Mouse (Mus musculus) lung, embryonic 15.5 days (tissue): ENCODE measurements at regions not wholly inside any gene's neighbourhood (a gene's known extent, or its start where the extent isn't known, plus 50 kb on each side); places are given as distances from the start of the nearest gene placed in this dataset.

ENCODE experiments used
- ATAC-seq: fragments of 200-750 bp; cut with Nextera tagmentation; 2 replicates; pipeline ENCODE4 v1.8.0; 2017; ENCODE audit warnings: moderate number of reproducible peaks, borderline replicate concordance; ENCODE audit not compliant: low FRiP score, low TSS enrichment; ENCODE audit errors: extremely low read depth
- H3K27ac ChIP-seq: fragments of 300-500 bp; sonication (generic); 2 replicates; pipeline ENCODE4 v1.5.1; 2015; ENCODE audit warnings: moderate library complexity, mild to moderate bottlenecking, inconsistent platforms
- H3K27me3 ChIP-seq: fragments of 300-500 bp; sonication (generic); 2 replicates; pipeline ENCODE4 v1.6.1; 2015; ENCODE audit warnings: inconsistent platforms
- H3K36me3 ChIP-seq: fragments of 300-500 bp; sonication (generic); 2 replicates; pipeline ENCODE4 v1.6.1; 2015; ENCODE audit warnings: inconsistent platforms
- H3K4me1 ChIP-seq: fragments of 300-500 bp; sonication (generic); 2 replicates; pipeline ENCODE4 v1.6.1; 2015; ENCODE audit warnings: inconsistent platforms
- H3K4me2 ChIP-seq: fragments of 300-500 bp; sonication (generic); 2 replicates; pipeline ENCODE4 v1.6.1; 2015; ENCODE audit warnings: inconsistent platforms, mild to moderate bottlenecking, moderate library complexity
- H3K4me3 ChIP-seq: fragments of 300-500 bp; sonication (generic); 2 replicates; pipeline ENCODE4 v1.5.1; 2015; ENCODE audit warnings: mild to moderate bottlenecking, inconsistent platforms
- H3K9ac ChIP-seq: fragments of 300-500 bp; sonication (generic); 2 replicates; pipeline ENCODE4 v1.6.1; 2015; ENCODE audit warnings: inconsistent platforms
- H3K9me3 ChIP-seq: fragments of 300-500 bp; sonication (generic); 2 replicates; pipeline ENCODE4 v1.6.1; 2016; ENCODE audit warnings: inconsistent platforms
- WGBS: fragments of 180-500 bp; shearing (Covaris S2); methylation state at CpG from one replicate; pipeline ENCODE4 v1.1.7; 2015; 5-methylcytosine and 5-hydroxymethylcytosine counted together

- ATAC-seq: no peak
- Histone ChIP-seq H3K27me3 (no peaks in the 10 kb centered on the region), H3K4me1 (no peaks in the 10 kb centered on the region), H3K4me2 (no peak overlapping the region), H3K9me3 (no peaks in the 10 kb centered on the region), H3K4me3 (no peak overlapping the region), H3K9ac (no peak overlapping the region), H3K36me3 (no peaks in the 10 kb centered on the region), H3K27ac (no peak overlapping the region)
- WGBS: 67% methylated on average over 7 of the region's 7 CpGs
Measured at GRCm38 (mm10) chr10:97389647-97390590, 89.5 kb upstream of the Dcn start.

- Histone ChIP-seq H3K4me1 (peaks cover 13% of the 10 kb centered on the region), H3K9ac (no peak overlapping the region), H3K36me3 (no peaks in the 10 kb centered on the region), H3K9me3 (no peaks in the 10 kb centered on the region), H3K27ac (peak overlapping the region; percentile 67), H3K27me3 (no peaks in the 10 kb centered on the region), H3K4me3 (no peak overlapping the region), H3K4me2 (no peak overlapping the region)
- 28% methylated on average over 9 of the region's 9 CpGs for WGBS
- peak; percentile 70; the same call in 1 of the 2 replicates for ATAC-seq
Measured at GRCm38 (mm10) chr10:97397062-97397771, 82.2 kb upstream of the Dcn start.

GRCm38 (mm10) chr10:97397896-97398295 is 81.5 kb upstream of the Dcn start:
- WGBS: 29% methylated on average over 2 of the region's 2 CpGs
- no peak for ATAC-seq
- Histone ChIP-seq H3K4me2 (no peak overlapping the region), H3K9ac (no peak overlapping the region), H3K9me3 (no peaks in the 10 kb centered on the region), H3K4me1 (peaks cover 18% of the 10 kb centered on the region), H3K27me3 (no peaks in the 10 kb centered on the region), H3K36me3 (no peaks in the 10 kb centered on the region), H3K27ac (peak overlapping the region; percentile 67), H3K4me3 (no peak overlapping the region)

- Histone ChIP-seq H3K36me3 (no peaks in the 10 kb centered on the region), H3K4me1 (peaks cover 12% of the 10 kb centered on the region), H3K9me3 (no peaks in the 10 kb centered on the region), H3K27me3 (no peaks in the 10 kb centered on the region), H3K27ac (no peak overlapping the region), H3K4me3 (no peak overlapping the region), H3K4me2 (no peak overlapping the region), H3K9ac (no peak overlapping the region)
- 87% methylated on average over 2 of the region's 2 CpGs for WGBS
- no peak for ATAC-seq
Measured at GRCm38 (mm10) chr10:97402524-97402923, 76.9 kb upstream of the Dcn start.

- peak; percentile 62; the same call in 1 of the 2 replicates for ATAC-seq
Measured at GRCm38 (mm10) chr10:97404076-97404787, 75.2 kb upstream of the Dcn start.

GRCm38 (mm10) chr10:97409181-97409581 is 70.2 kb upstream of the Dcn start:
- no peak for ATAC-seq
- Histone ChIP-seq H3K27me3 (no peaks in the 10 kb centered on the region), H3K9ac (no peak overlapping the region), H3K4me1 (no peaks in the 10 kb centered on the region), H3K4me2 (no peak overlapping the region), H3K36me3 (no peaks in the 10 kb centered on the region), H3K27ac (no peak overlapping the region), H3K4me3 (no peak overlapping the region), H3K9me3 (no peaks in the 10 kb centered on the region)
- WGBS: 8% methylated on average over 1 of the region's 1 CpGs

More at GRCm38 (mm10) chr10:97404076-97404787, 75.2 kb upstream of the Dcn start:
- Histone ChIP-seq H3K36me3 (no peaks in the 10 kb centered on the region), H3K4me1 (peaks cover 5% of the 10 kb centered on the region), H3K9me3 (no peaks in the 10 kb centered on the region), H3K4me2 (no peak overlapping the region), H3K27ac (peak overlapping the region; percentile 27), H3K27me3 (no peaks in the 10 kb centered on the region), H3K9ac (no peak overlapping the region), H3K4me3 (no peak overlapping the region)
- 51% methylated on average over 2 of the region's 2 CpGs for WGBS

GRCm38 (mm10) chr10:97409909-97410308 is 69.5 kb upstream of the Dcn start:
- Histone ChIP-seq H3K36me3 (no peaks in the 10 kb centered on the region), H3K9me3 (no peaks in the 10 kb centered on the region), H3K27ac (no peak overlapping the region), H3K9ac (no peak overlapping the region), H3K4me2 (no peak overlapping the region), H3K4me3 (no peak overlapping the region), H3K27me3 (no peaks in the 10 kb centered on the region), H3K4me1 (no peaks in the 10 kb centered on the region)
- WGBS: 65% methylated on average over 1 of the region's 1 CpGs
- no peak for ATAC-seq

GRCm38 (mm10) chr10:97422579-97422978 is 56.8 kb upstream of the Dcn start:
- Histone ChIP-seq H3K27ac (no peak overlapping the region), H3K4me1 (peaks cover 3% of the 10 kb centered on the region; the same call in 1 of the 2 replicates), H3K9me3 (no peaks in the 10 kb centered on the region), H3K4me2 (no peak overlapping the region), H3K4me3 (no peak overlapping the region), H3K9ac (no peak overlapping the region), H3K36me3 (no peaks in the 10 kb centered on the region), H3K27me3 (no peaks in the 10 kb centered on the region)
- WGBS: 17% methylated on average over 1 of the region's 1 CpGs
- no peak for ATAC-seq

GRCm38 (mm10) chr10:97423039-97423700 is 56.2 kb upstream of the Dcn start:
- Histone ChIP-seq H3K9me3 (no peaks in the 10 kb centered on the region), H3K27ac (no peak overlapping the region; the same call in 1 of the 2 replicates), H3K4me1 (peaks cover 3% of the 10 kb centered on the region; the same call in 1 of the 2 replicates), H3K4me2 (no peak overlapping the region), H3K27me3 (no peaks in the 10 kb centered on the region), H3K36me3 (no peaks in the 10 kb centered on the region), H3K9ac (no peak overlapping the region), H3K4me3 (no peak overlapping the region)
- no peak for ATAC-seq
- 25% methylated on average over 4 of the region's 4 CpGs for WGBS
